In the genomic region with DNA sequence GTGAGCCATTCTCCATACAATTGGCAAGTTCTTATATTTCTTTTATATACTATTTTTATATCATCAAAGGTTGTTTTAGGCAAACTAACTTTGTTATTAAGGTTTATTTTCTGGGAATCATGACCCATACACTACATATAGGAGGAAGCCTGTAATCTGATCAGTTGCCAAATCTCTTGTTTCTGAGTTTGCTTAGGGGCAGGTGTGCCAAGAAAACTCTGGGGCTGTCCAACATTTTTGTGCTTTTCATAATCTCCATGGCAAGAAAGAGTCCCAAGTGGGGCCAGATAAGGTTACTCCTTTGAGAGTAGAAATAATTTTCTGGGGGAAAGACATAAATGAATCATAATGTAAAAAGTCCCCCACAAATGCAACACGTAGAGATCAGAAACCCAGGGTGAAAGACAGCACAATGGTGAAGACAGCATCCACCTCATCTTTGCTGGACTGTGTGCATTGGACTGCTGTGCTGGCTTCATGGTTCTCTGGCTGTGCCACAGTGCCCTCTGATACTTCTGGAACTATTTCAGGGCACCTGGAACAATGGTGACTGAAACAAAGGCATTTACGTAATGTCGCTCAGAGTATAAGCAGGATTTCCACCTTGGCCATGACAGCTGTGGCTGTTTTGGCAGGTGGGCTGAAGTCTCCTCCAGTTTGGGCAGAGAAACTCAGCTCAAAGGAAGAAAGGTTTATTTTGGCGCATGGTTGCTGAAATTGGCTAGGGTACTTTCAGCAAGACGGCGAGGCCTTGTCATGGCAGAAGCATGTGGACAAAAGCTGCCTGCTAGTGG, we compare ENCODE assay signal across 27 mouse cellular contexts. TPM values are rescaled to one million over a fixed set of nuclear protein-coding genes. Genes with fewer than 3 reads are reported as not detected.
DNase-seq lines count a peak whose midpoint lies in the region; ATAC-seq lines count a peak whose summit lies in the region.
"Had no signal": no experiment of that assay in that cellular context is flagged by ENCODE, and none has a peak within 500 bp of the region (broad histone marks: within the 10 kb centered on the region; RNA-seq: fewer than 3 reads in every experiment).

No protein-coding gene starts in this region.

- 84% methylated on average over 6 of the region's 6 CpGs for WGBS in embryonic facial prominence, embryonic 14.5 days
- WGBS in embryonic facial prominence, embryonic 10.5 days = 93% methylated on average over 6 of the region's 6 CpGs
- 86% methylated on average over 6 of the region's 6 CpGs for WGBS in hindbrain, embryonic 16.5 days

- no peaks in the 10 kb centered on the region for H3K9me3 ChIP-seq in embryonic facial prominence, embryonic 14.5 days (ENCODE audit: control insufficient read depth, low read length)
- no peaks in the 10 kb centered on the region for H3K9me3 ChIP-seq in embryonic facial prominence, embryonic 10.5 days
- no peaks in the 10 kb centered on the region for H3K9me3 ChIP-seq in hindbrain, embryonic 16.5 days (ENCODE audit: control insufficient read depth, low read length)
- H3K9me3 ChIP-seq: embryonic facial prominence, embryonic 12.5 days; heart, embryonic 10.5 days; hindbrain, embryonic 12.5 days; hindbrain, embryonic 15.5 days; intestine, embryonic 15.5 days had no signal

- no peak overlapping the region for H3K9ac ChIP-seq in embryonic facial prominence, embryonic 14.5 days (ENCODE audit: low read depth, low read length)
- no peak overlapping the region for H3K9ac ChIP-seq in hindbrain, embryonic 16.5 days (ENCODE audit: low read depth, low read length)
- H3K9ac ChIP-seq: embryonic facial prominence, embryonic 12.5 days; forebrain, embryonic 13.5 days; heart, embryonic 13.5 days; hindbrain, embryonic 12.5 days; hindbrain, embryonic 15.5 days; intestine, embryonic 15.5 days had no signal

- H3K36me3 ChIP-seq in embryonic facial prominence, embryonic 14.5 days (ENCODE audit: control insufficient read depth, insufficient read depth, low read length) = no peaks in the 10 kb centered on the region
- H3K36me3 ChIP-seq in embryonic facial prominence, embryonic 10.5 days (replicated peaks) = no peaks in the 10 kb centered on the region
- no peaks in the 10 kb centered on the region for H3K36me3 ChIP-seq in hindbrain, embryonic 16.5 days (ENCODE audit: control insufficient read depth, insufficient read depth, low read length)
- H3K36me3 ChIP-seq: embryonic facial prominence, embryonic 12.5 days; forebrain, embryonic 10.5 days; heart, embryonic 10.5 days; heart, embryonic 13.5 days; hindbrain, embryonic 12.5 days; hindbrain, embryonic 15.5 days; intestine, embryonic 15.5 days had no signal

- DNase-seq in embryonic facial prominence, embryonic 14.5 days (ENCODE audit: low spot score) = peak; percentile 44
- no peak for DNase-seq in embryonic facial prominence, embryonic 10.5 days (ENCODE audit: low spot score)
- peak; percentile 48 for DNase-seq in NIH3T3 (ENCODE audit: low read depth)
- peak; percentile 28 for DNase-seq in adipocyte (ENCODE audit: low spot score)
- DNase-seq in gonadal fat pad, adult 2 months (ENCODE audit: low read depth) = peak; percentile 85
- DNase-seq in B cell, adult 2 months = no peak
- DNase-seq: adrenal gland, adult 2 months; cerebellum, adult 18-20 months; cerebellum, adult 9-10 months; cerebellum, postnatal 14 days; gastrocnemius, postnatal 14 days; heart, adult 2 months; kidney, adult 18-20 months; kidney, adult 9 months had no signal

- H3K4me3 ChIP-seq in embryonic facial prominence, embryonic 14.5 days (ENCODE audit: low read depth, low read length) = no peak overlapping the region
- no peak overlapping the region for H3K4me3 ChIP-seq in embryonic facial prominence, embryonic 10.5 days
- H3K4me3 ChIP-seq in hindbrain, embryonic 16.5 days (ENCODE audit: low read length) = no peak overlapping the region
- H3K4me3 ChIP-seq: embryonic facial prominence, embryonic 12.5 days; erythroblast, embryonic 14.5 days; forebrain, embryonic 10.5 days; forebrain, embryonic 13.5 days; heart, adult 2 months; heart, embryonic 10.5 days; heart, embryonic 13.5 days; hindbrain, embryonic 12.5 days; hindbrain, embryonic 15.5 days; intestine, embryonic 15.5 days had no signal

- no peak for ATAC-seq in embryonic facial prominence, embryonic 14.5 days (ENCODE audit: low read depth)
- no peak for ATAC-seq in hindbrain, embryonic 16.5 days
- ATAC-seq: forebrain, embryonic 13.5 days; forebrain, embryonic 16.5 days; intestine, embryonic 15.5 days; Patski had no signal

- no peak overlapping the region for H3K4me2 ChIP-seq in embryonic facial prominence, embryonic 14.5 days (ENCODE audit: low read depth, low read length)
- H3K4me2 ChIP-seq in hindbrain, embryonic 16.5 days (ENCODE audit: low read length) = no peak overlapping the region
- H3K4me2 ChIP-seq: embryonic facial prominence, embryonic 12.5 days; forebrain, embryonic 13.5 days; heart, embryonic 13.5 days; hindbrain, embryonic 12.5 days; hindbrain, embryonic 15.5 days; intestine, embryonic 15.5 days had no signal

- no peaks in the 10 kb centered on the region for H3K4me1 ChIP-seq in embryonic facial prominence, embryonic 14.5 days (ENCODE audit: control insufficient read depth, insufficient read depth, low read length)
- no peaks in the 10 kb centered on the region for H3K4me1 ChIP-seq in embryonic facial prominence, embryonic 10.5 days
- no peaks in the 10 kb centered on the region for H3K4me1 ChIP-seq in hindbrain, embryonic 16.5 days (ENCODE audit: control insufficient read depth, insufficient read depth, low read depth, low read length)
- H3K4me1 ChIP-seq: embryonic facial prominence, embryonic 12.5 days; forebrain, embryonic 10.5 days; forebrain, embryonic 13.5 days; heart, embryonic 10.5 days; heart, embryonic 13.5 days; hindbrain, embryonic 12.5 days; hindbrain, embryonic 15.5 days; intestine, embryonic 15.5 days had no signal

- H3K27ac ChIP-seq in embryonic facial prominence, embryonic 14.5 days (replicated peaks; ENCODE audit: low read depth, low read length) = no peak overlapping the region
- no peak overlapping the region for H3K27ac ChIP-seq in embryonic facial prominence, embryonic 10.5 days (replicated peaks)
- no peak overlapping the region for H3K27ac ChIP-seq in hindbrain, embryonic 16.5 days (ENCODE audit: low read depth, low read length)
- H3K27ac ChIP-seq: embryonic facial prominence, embryonic 12.5 days; forebrain, embryonic 10.5 days; forebrain, embryonic 13.5 days; heart, adult 2 months; heart, embryonic 10.5 days; heart, embryonic 13.5 days; hindbrain, embryonic 12.5 days; hindbrain, embryonic 15.5 days; intestine, embryonic 15.5 days had no signal

- H3K27me3 ChIP-seq in embryonic facial prominence, embryonic 14.5 days (replicated peaks; ENCODE audit: control insufficient read depth, insufficient read depth, low read length) = no peaks in the 10 kb centered on the region
- no peaks in the 10 kb centered on the region for H3K27me3 ChIP-seq in embryonic facial prominence, embryonic 10.5 days (replicated peaks; ENCODE audit: low read depth, poor library complexity, severe bottlenecking)
- H3K27me3 ChIP-seq in hindbrain, embryonic 16.5 days (replicated peaks; ENCODE audit: control insufficient read depth, insufficient read depth, low read length) = no peaks in the 10 kb centered on the region
- H3K27me3 ChIP-seq: embryonic facial prominence, embryonic 12.5 days; forebrain, embryonic 13.5 days; heart, embryonic 13.5 days; hindbrain, embryonic 12.5 days; hindbrain, embryonic 15.5 days; intestine, embryonic 15.5 days had no signal

RNA-seq across cellular contexts. Expression of a gene that starts 1.1 kb away (rescaled TPM):
- not detected in 2 replicates for polyA plus RNA-seq in embryonic facial prominence, embryonic 14.5 days (2014; fragmentation: Nextera tagmentation; extraction: Ambion mirVana)
- polyA plus RNA-seq in embryonic facial prominence, embryonic 10.5 days (2016; fragmentation: Nextera tagmentation; extraction: Ambion mirVana) = not detected in 2 replicates
- not detected in 2 replicates for polyA plus RNA-seq in gonadal fat pad, adult 2 months (2012; rRNA removed)
- polyA plus RNA-seq in hindbrain, embryonic 16.5 days (2015; fragmentation: Nextera tagmentation; extraction: Ambion mirVana) = not detected in 2 replicates
- polyA plus RNA-seq: adrenal gland, adult 2 months; embryonic facial prominence, embryonic 12.5 days; erythroblast, embryonic 14.5 days; forebrain, embryonic 10.5 days; forebrain, embryonic 13.5 days; forebrain, embryonic 16.5 days; heart, adult 2 months; heart, embryonic 10.5 days; heart, embryonic 13.5 days; heart, embryonic 16.5 days; hindbrain, embryonic 12.5 days; hindbrain, embryonic 15.5 days; intestine, embryonic 15.5 days; Patski had no signal

RNA-seq across cellular contexts. Expression of a gene that starts 2.6 kb away (rescaled TPM):
- polyA plus RNA-seq in embryonic facial prominence, embryonic 14.5 days (2014; fragmentation: Nextera tagmentation; extraction: Ambion mirVana) = 0.93 and 1.7 TPM in 2 replicates
- 0.54 and 1.0 TPM in 2 replicates for polyA plus RNA-seq in embryonic facial prominence, embryonic 10.5 days (2016; fragmentation: Nextera tagmentation; extraction: Ambion mirVana)
- polyA plus RNA-seq in gonadal fat pad, adult 2 months (2012; rRNA removed) = 1.2 and 1.8 TPM in 2 replicates
- 1.3 and 2.0 TPM in 2 replicates for polyA plus RNA-seq in hindbrain, embryonic 16.5 days (2015; fragmentation: Nextera tagmentation; extraction: Ambion mirVana)
- polyA plus RNA-seq: Patski had no signal

RNA-seq across cellular contexts. Expression of a gene that starts 15.8 kb away (rescaled TPM):
- polyA plus RNA-seq in embryonic facial prominence, embryonic 14.5 days (2014; fragmentation: Nextera tagmentation; extraction: Ambion mirVana) = 0.34 and 1.0 TPM in 2 replicates
- 0.40 TPM in 1 of 2 replicates, not detected in the other for polyA plus RNA-seq in embryonic facial prominence, embryonic 10.5 days (2016; fragmentation: Nextera tagmentation; extraction: Ambion mirVana)
- polyA plus RNA-seq in gonadal fat pad, adult 2 months (2012; rRNA removed) = 0.66 and 1.2 TPM in 2 replicates
- 1.1 and 1.4 TPM in 2 replicates for polyA plus RNA-seq in hindbrain, embryonic 16.5 days (2015; fragmentation: Nextera tagmentation; extraction: Ambion mirVana)
- polyA plus RNA-seq: erythroblast, embryonic 14.5 days; forebrain, embryonic 16.5 days; heart, embryonic 10.5 days; Patski had no signal

RNA-seq across cellular contexts. Expression of a gene that starts 53.7 kb away (rescaled TPM):
- 2.5 and 5.0 TPM in 2 replicates for polyA plus RNA-seq in embryonic facial prominence, embryonic 14.5 days (2014; fragmentation: Nextera tagmentation; extraction: Ambion mirVana)
- 1.2 and 2.7 TPM in 2 replicates for polyA plus RNA-seq in embryonic facial prominence, embryonic 10.5 days (2016; fragmentation: Nextera tagmentation; extraction: Ambion mirVana)
- polyA plus RNA-seq in gonadal fat pad, adult 2 months (2012; rRNA removed) = 22.6 and 37.3 TPM in 2 replicates
- 2.3 and 3.4 TPM in 2 replicates for polyA plus RNA-seq in hindbrain, embryonic 16.5 days (2015; fragmentation: Nextera tagmentation; extraction: Ambion mirVana)
- polyA plus RNA-seq: erythroblast, embryonic 14.5 days; Patski had no signal

RNA-seq across cellular contexts. Expression of a gene that starts 57.2 kb away (rescaled TPM):
- 1.3 and 4.9 TPM in 2 replicates for polyA plus RNA-seq in embryonic facial prominence, embryonic 14.5 days (2014; fragmentation: Nextera tagmentation; extraction: Ambion mirVana)
- 0.41 and 0.51 TPM in 2 replicates for polyA plus RNA-seq in embryonic facial prominence, embryonic 10.5 days (2016; fragmentation: Nextera tagmentation; extraction: Ambion mirVana)
- polyA plus RNA-seq in gonadal fat pad, adult 2 months (2012; rRNA removed) = 9.9 and 15.9 TPM in 2 replicates
- 0.33 and 0.87 TPM in 2 replicates for polyA plus RNA-seq in hindbrain, embryonic 16.5 days (2015; fragmentation: Nextera tagmentation; extraction: Ambion mirVana)
- polyA plus RNA-seq: embryonic facial prominence, embryonic 12.5 days; erythroblast, embryonic 14.5 days; forebrain, embryonic 10.5 days; forebrain, embryonic 13.5 days; forebrain, embryonic 16.5 days; heart, embryonic 10.5 days; Patski had no signal

Comparison
In these comparisons a context has a peak if more than half of its experiments do, and no peak if none do; other contexts are left out.
1. DNase-seq: peak in embryonic facial prominence, embryonic 14.5 days (single experiment), NIH3T3 (single experiment), adipocyte (single experiment) and gonadal fat pad, adult 2 months (single experiment); none in embryonic facial prominence, embryonic 10.5 days (single experiment) and B cell, adult 2 months (0 of 2).